Mouse (Mus musculus) cerebellum, adult 2 months (tissue): ENCODE data around the gene Mvb12b.

Source experiments
- CTCF ChIP-seq: fragments of 200-500 bp; IDR thresholded peaks from 2 replicates; pipeline ENCODE4 v1.5.1; 2011; ENCODE audit warnings: low read depth, mild to moderate bottlenecking, control low read depth, low read length, moderate library complexity, borderline replicate concordance; ENCODE audit not compliant: insufficient read depth
- POLR2A ChIP-seq: fragments of 200-500 bp; IDR thresholded peaks from 2 replicates; pipeline ENCODE4 v1.6.1; 2011; ENCODE audit warnings: low read length, control low read depth, borderline replicate concordance; ENCODE audit not compliant: insufficient read depth

- TF ChIP-seq POLR2A (no peak), CTCF (no peak)
These were observed 115.3 kb downstream of the Mvb12b start for GRCm38 (mm10) chr2:33772439-33772838.
